Mouse (Mus musculus) bone marrow macrophage, adult 2 months (primary cell): ENCODE measurements around the gene Slc6a17.

ENCODE experiments used
- CTCF ChIP-seq: IDR thresholded peaks from 2 replicates; pipeline ENCODE4 v1.5.1; 2012; ENCODE audit warnings: low read depth, mild to moderate bottlenecking, low read length, moderate library complexity
- POLR2A ChIP-seq: IDR thresholded peaks from 2 replicates; pipeline ENCODE4 v1.6.1; 2012; ENCODE audit warnings: mild to moderate bottlenecking, low read depth, low read length, borderline replicate concordance

DNA sequence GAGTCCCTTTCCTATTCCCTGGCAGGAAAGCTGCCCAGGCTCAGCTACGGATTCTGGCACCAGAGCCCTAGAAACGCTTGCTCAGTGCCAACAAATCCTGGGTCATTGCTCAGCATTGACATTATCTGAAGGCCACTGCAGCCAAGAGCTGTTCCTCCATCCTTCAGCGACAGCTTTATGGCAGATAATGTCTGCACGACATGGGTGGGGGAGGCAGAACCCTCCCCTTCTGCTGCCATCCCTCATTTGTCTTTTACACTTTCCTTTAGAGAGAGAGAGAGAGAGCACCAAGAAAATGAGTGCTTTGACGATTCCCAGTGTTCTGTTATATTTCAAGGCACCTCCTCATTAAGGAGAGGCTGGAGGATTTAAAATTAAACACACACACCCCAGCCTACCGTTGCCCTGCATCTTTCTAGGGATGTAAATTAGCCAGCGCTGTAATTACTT is 16.1 kb downstream of the Slc6a17 start:
- TF ChIP-seq CTCF, result no peak
- TF ChIP-seq POLR2A, result no peak
